Comparison of ENCODE assay signal across 9 mouse cellular contexts in the genomic region with DNA sequence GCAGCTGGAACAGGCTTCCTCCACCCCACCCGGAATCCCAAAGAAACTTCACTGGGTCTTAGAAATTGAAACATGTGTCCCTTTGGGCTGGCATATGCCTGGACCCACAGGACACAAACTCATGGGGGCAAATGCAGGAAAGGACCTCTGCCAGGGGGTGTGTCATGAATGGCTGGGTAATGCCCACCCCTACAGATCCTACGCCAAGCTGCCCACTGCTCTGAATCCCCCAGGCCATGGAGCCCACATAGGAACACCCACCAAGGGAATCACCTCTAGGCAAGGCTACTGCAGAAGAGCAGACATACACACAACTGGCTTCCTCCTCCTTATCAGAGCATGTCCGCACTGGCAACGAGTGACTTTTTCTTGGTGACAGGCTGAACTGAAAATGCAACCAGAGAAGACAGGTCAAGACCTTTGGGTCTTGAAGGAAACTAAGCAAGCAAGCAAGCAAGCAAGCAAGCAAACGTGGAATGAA. TPM values are rescaled to one million over a fixed set of nuclear protein-coding genes. Genes with fewer than 3 reads are reported as not detected.
A peak's percentile ranks its signal among the peaks of the same experiment; 100 is the strongest.
DNase-seq lines count a peak whose midpoint lies in the region; ATAC-seq lines count a peak whose summit lies in the region.
"Had no signal": no experiment of that assay in that cellular context is flagged by ENCODE, and none has a peak within 500 bp of the region (broad histone marks: within the 10 kb centered on the region; RNA-seq: fewer than 3 reads in every experiment).

No protein-coding gene starts in this region.

- WGBS in neural tube, embryonic 15.5 days: 85% methylated on average over 5 of the region's 5 CpGs

- H3K4me3 ChIP-seq in neural tube, embryonic 15.5 days (replicated peaks): no peak overlapping the region
- H3K4me3 ChIP-seq: lung, embryonic 15.5 days had no signal

- peak; percentile 7 for DNase-seq in embryo, embryonic 11.5 days (ENCODE audit: low read depth, low spot score)
- DNase-seq in embryo, embryonic 10.5 days (ENCODE audit: low spot score): no peak
- peak; percentile 25 to 35 for DNase-seq in spleen, postnatal 10 days (ENCODE audit: low spot score in 2 of 2)
- no peak for DNase-seq in spleen, adult 12 weeks (ENCODE audit: low spot score)
- peak; percentile 19 for DNase-seq in gastrocnemius, postnatal 25 days
- peak; percentile 7 for DNase-seq in right cerebral cortex, postnatal 14 days

- no peaks in the 10 kb centered on the region; the same call in 1 of the 2 replicates for H3K27me3 ChIP-seq in neural tube, embryonic 15.5 days (replicated peaks)
- H3K27me3 ChIP-seq: lung, embryonic 15.5 days had no signal

- no peak overlapping the region for H3K27ac ChIP-seq in neural tube, embryonic 15.5 days (replicated peaks)
- H3K27ac ChIP-seq: lung, embryonic 15.5 days had no signal

- H3K4me2 ChIP-seq in neural tube, embryonic 15.5 days: no peak overlapping the region
- H3K4me2 ChIP-seq: lung, embryonic 15.5 days had no signal

- no peaks in the 10 kb centered on the region for H3K9me3 ChIP-seq in neural tube, embryonic 15.5 days (replicated peaks)
- H3K9me3 ChIP-seq: lung, embryonic 15.5 days had no signal

- H3K4me1 ChIP-seq in neural tube, embryonic 15.5 days: no peaks in the 10 kb centered on the region
- H3K4me1 ChIP-seq: lung, embryonic 15.5 days had no signal

- H3K9ac ChIP-seq in neural tube, embryonic 15.5 days (replicated peaks): no peak overlapping the region
- H3K9ac ChIP-seq: lung, embryonic 15.5 days had no signal

- ATAC-seq in granulocyte monocyte progenitor cell, adult 5-6 weeks (replicated peaks; ENCODE audit: poor library complexity, severe bottlenecking): no peak
- ATAC-seq in neural tube, embryonic 15.5 days (ENCODE audit: low FRiP score): no peak

- no peaks in the 10 kb centered on the region for H3K36me3 ChIP-seq in neural tube, embryonic 15.5 days
- H3K36me3 ChIP-seq: lung, embryonic 15.5 days had no signal

RNA-seq across cellular contexts. Expression of a gene that starts 54.4 kb away (rescaled TPM):
- 1 to 10 TPM; 6.7 to 7.5 TPM for total RNA-seq in gastrocnemius, postnatal 25 days (2021)
- total RNA-seq in granulocyte monocyte progenitor cell, adult 5-6 weeks (2014; fragmentation: Nextera tagmentation): 179 and 238 TPM in 2 replicates
- total RNA-seq in granulocyte monocyte progenitor cell, adult 5-6 weeks (2017): 121 and 148 TPM in 2 replicates
- polyA plus RNA-seq in neural tube, embryonic 15.5 days (2015; fragmentation: Nextera tagmentation; extraction: Ambion mirVana): 48.1 and 60.3 TPM in 2 replicates

Comparison
In these comparisons a context has a peak if more than half of its experiments do, and no peak if none do; other contexts are left out.
1. DNase-seq: peak in embryo, embryonic 11.5 days (single experiment), spleen, postnatal 10 days (2 of 2), gastrocnemius, postnatal 25 days (single experiment) and right cerebral cortex, postnatal 14 days (single experiment); none in embryo, embryonic 10.5 days (single experiment) and spleen, adult 12 weeks (single experiment).
2. RNA of a gene that starts 54.4 kb away (total RNA-seq): 121 to 238 TPM in granulocyte monocyte progenitor cell, adult 5-6 weeks; 6.7 to 7.5 TPM in gastrocnemius, postnatal 25 days; every median in the first group is over 10 times any median in the second.